Mouse (Mus musculus): ENCODE results near the gene Erv3. TPM values are rescaled to one million over a fixed set of nuclear protein-coding genes. Genes with fewer than 3 reads are reported as not detected.

Erv3 gene
- not detected for total RNA-seq (2021)

DNA sequence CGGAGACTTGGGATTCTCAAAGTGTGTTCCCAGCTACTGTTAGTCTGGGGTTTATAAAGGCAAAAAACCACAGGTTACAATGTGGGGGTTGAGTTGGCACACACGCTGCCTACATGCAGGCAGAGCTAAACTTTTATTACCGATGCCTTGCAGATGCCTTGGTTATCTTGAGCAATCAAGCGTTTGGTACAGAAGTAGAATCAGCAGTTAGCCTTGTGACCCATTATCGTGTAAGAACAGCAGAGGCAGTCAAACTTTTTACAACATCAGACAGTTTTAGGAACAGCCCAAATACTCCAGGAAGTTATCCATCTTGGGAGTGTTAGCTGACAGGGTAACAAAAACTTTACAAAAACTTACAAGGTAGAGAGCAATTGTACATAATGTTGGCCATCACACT, at the start of gene Erv3:
Gene Erv3 (minus strand): TSS at position 27 of the 400 bp plus-strand sequence.
- DNase-seq = no peak
- intact Hi-C loops (cut with DNase I) = no loop called here

DNA sequence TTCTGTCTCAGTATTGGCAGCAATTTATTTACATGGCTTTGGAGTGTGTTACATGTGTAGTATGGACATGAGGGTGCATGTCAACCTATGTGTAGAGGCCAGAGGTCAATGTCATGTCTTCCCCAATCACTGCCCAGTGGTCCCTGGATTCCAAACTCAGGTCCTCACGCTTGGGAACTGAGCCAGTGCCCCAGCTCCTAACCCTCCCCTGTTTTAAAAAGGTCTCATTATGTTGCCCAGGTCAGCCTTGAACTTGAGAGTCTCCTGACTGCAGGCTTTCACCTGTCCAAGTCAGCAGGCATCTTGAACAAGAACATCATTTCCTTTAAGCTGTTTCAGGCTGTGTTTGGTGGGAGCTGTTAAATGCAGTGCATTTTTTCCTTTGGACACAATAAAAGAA, 49.4 kb upstream of the Erv3 start:
- DNase-seq = no peak
- intact Hi-C loops (cut with DNase I) = no loop called here

DNA sequence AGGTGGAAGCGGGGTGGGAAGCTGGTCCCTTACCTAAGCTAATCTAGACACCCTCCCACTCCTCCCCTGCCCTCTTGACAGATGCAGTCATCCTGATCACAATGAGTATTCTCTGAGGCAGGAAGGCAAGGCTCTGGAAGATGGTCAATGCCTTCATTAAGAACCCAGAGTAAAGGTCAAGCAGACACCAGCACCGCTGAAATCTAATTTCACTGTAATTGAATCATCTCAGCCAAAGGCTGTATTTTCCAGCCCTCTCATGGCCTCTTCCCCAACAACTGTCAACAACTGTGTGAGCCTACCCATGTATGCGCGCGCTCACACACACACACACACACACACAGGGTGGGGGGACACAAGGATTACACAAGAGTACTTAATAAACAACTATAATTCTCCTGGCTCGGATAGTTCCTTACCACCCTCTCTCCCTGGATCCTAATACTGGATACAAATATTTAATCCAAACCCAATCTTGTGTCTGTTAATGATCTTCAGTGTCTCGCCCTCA, 48.9 kb upstream of the Erv3 start:
- DNase-seq = peak; percentile 32 to 56
- intact Hi-C loops (cut with DNase I) = no loop called here

DNA sequence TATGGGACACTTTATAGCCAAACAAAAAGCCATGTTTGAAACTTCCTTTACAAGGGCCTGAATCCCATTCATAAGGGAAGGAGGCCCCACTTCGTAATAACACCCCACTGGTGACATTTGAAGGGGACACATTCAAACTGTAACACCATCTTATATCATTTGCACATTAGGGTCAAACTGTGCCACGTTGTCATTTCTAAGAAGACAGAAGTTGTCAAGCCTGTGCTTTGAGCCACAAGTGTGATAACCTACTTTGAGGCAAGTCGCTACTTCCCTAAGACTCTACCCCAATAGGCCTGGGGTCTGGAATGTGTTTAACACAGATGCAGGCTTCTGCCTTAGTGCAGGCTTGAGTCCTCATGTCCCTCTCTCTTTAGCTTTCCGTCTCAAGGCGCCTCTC, 47.8 kb upstream of the Erv3 start:
- intact Hi-C loops (cut with DNase I) = no loop called here
- DNase-seq = no peak

DNA sequence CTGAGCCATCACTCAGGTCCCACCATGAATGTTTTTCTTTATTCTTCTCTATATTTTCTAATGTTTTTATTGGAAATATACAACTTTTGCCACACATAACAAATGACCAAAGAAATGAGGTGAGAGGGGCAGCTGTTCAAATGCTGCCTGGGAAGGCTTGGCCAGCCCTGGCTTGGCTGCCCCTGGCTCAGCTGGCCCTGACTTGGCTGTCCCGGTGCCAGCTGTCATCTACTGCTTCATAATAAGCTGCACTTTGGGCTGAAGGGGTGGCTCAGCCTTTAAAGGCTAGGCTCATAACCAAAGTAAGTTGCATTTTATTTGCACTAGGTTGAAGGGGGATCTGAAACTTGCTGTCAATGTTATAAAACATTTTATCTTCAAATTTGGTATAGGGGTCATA, 47.3 kb upstream of the Erv3 start:
- intact Hi-C loops (cut with DNase I) = no loop called here
- DNase-seq = peak; percentile 45 to 49

DNA sequence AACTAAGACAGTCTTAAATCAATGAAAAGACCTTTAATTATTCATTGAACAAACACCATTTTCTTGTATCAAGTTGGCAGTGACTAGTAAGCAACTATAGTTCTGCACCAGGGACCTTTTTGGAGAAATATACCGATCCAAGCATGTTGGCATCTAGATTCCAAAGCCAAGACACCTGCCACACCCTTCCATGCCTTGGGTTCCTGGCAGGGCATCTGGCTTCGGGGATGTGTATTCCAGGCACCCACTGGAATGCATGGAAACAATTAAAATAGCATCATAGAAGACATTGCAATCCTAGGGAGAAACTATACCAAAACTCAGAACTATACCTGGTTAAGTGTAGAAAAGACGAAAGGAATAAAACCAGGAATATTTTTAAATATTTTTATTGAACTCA, 46.7 kb upstream of the Erv3 start:
- no peak for DNase-seq
- intact Hi-C loops (cut with DNase I) = no loop called here

DNA sequence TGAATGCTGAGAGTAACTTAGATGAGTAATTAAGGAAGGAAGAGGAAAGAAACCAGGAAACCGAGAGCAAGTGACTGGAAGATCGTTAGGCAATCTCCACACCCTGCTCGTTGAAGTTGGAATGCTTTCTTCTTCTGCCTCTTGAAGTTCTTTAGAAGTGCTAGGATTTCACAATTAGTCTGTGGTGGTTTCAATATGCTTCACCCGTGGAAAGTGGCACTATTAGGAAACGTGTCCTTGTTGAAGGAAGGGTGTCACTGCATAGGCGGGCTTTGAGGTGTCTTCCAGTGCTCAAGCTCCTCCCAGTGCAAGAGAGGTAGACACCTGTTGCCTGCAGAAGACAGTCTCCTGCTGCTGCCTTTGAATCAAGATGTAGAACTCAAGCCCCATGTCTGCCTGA, 46.2 kb upstream of the Erv3 start:
- intact Hi-C loops (cut with DNase I) = no loop called here
- no peak for DNase-seq

DNA sequence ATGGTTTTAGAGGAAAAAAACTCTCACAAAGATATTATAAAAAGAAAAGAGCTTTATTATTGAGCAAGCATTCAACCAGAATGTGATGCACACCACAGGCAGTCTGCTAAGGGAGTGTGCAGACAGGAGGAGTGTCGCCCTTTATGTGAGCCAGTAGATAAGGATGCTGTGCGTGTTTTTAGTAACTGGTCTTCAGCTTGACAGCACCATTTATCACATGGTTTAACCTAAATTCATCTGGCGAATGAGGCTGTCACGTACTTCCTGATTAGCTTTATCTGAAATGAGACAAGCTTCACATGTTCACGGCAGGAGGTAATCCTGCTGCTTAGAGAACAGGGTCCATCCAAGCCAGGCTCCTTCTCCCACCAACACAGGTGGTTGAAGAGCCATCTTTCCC, 45.5 kb upstream of the Erv3 start:
- no peak for DNase-seq

DNA sequence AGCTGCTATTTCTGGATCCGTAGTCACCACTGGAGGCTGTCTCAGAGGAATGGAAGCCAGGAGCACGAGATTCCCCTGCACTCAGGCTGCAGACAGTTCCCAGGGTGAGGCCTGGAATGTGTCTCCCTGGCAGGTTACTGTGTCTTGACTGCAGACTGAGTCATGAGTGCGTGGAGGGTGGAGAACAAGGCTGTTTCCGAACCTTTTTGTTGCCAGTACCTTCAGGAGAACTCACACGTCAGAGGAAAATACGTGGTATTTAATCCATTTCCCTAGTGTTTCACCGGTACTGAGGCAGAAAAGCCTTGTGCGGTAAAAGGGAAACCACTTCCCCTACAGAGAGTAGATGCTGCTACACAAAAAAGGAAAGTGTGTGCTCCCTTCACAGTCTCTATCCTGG, 43.3 kb upstream of the Erv3 start:
- intact Hi-C loops (cut with DNase I) = loop anchor here (5.0 kb wide), 1 partner anchor 34 kb away; no protein-coding TSS in a partner anchor
- peak; percentile 68 to 81 for DNase-seq

More for the DNA sequence above, 45.5 kb upstream of the Erv3 start:
- intact Hi-C loops (cut with DNase I) = no loop called here

DNA sequence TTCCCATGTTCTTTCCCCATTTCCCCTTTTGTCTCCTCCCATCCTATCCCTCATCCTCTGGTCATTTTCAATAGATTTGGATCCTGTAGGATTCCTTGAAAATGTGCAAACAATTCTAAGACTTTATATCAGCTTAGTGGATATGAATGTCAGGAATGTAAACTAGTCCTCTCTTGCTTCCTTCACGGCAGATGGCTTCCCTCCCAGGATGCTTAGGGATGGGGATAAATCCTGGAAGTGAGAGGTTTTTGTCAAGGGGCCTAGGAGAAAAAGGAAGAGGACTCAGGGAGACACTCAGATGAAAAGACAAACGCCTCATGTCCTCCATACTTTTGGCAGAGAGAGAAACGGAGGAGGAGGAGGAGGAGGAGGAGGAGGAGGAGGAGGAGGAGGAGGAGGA, 42.9 kb upstream of the Erv3 start:
- DNase-seq = no peak
- intact Hi-C loops (cut with DNase I) = loop anchor here (5.0 kb wide), 1 partner anchor 35 kb away; no protein-coding TSS in a partner anchor

DNA sequence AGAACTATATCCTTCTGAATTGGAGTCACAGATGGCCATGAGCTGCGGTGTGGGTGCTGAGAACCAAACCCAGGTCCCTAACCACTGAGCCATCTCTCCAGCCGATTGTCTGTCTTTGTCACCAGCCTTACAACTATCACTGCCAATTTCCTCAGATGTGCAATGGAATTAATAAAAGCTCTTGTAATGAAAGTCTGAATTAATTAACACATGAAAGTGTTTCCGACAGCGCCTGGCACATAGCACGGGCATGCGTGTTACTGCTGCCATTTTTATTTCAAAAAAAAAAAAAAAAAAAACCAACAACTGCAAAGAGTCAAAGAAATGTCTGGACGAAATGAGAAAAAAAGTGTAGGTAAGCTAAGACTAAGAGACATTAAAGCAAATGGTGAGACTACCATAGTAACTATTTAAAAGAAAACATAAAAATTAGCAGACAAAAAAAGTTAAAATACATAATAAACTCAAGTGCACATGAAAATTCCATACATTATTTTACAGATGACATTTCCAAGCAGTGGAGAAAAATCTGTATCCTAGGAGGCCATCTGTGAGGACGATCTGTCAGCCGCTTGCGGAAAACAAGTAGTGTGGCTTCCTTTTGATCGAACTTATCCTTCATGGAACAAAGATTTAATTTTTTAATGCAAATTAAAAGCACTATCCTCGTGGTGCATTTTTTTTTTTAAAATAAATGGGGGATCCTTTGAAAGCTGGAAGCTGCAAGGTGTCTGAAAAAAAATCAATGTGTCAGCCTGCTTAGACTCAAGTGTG, 38.0 kb upstream of the Erv3 start:
- intact Hi-C loops (cut with DNase I) = no loop called here
- no peak for DNase-seq

DNA sequence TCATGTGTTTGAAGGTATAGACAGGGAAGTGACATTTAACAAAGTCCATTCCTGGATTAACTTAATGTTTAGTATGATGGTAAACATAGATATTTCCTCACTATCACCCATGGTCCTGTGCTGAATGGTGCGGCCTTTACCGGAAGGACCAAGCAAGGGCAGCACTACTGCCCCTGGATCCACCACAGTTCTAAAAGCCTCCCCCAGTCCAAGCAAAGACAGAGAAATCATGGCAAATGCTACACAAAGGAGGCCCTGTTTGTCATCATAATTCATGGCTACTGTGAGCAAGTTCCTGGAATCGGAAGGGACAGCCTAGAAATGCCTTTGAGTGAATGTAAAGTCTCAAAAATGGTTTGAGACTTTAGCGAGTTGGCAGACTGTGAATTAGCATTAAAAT, 36.5 kb upstream of the Erv3 start:
- intact Hi-C loops (cut with DNase I) = no loop called here

DNA sequence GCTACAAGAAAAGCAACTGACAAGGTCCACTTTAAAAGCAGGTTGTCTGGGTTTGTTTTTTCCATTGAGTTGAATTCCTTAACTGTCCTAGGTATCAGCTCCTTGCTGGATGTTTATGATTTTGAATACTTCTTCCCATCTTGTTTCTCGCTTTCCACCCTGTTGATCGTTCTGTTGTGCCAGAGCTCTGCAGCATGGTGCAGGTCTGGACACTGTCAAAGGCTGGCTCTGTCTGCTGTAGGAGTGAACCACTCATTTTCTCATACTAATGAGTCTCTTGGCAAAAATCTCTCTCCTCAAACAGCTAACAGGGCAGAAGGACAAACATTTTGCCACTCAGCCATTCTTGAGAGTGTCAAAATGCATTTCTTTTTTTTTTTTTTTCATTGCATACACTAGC, 35.6 kb upstream of the Erv3 start:
- no peak for DNase-seq
- intact Hi-C loops (cut with DNase I) = no loop called here

More for the DNA sequence above, 36.5 kb upstream of the Erv3 start:
- DNase-seq = no peak

DNA sequence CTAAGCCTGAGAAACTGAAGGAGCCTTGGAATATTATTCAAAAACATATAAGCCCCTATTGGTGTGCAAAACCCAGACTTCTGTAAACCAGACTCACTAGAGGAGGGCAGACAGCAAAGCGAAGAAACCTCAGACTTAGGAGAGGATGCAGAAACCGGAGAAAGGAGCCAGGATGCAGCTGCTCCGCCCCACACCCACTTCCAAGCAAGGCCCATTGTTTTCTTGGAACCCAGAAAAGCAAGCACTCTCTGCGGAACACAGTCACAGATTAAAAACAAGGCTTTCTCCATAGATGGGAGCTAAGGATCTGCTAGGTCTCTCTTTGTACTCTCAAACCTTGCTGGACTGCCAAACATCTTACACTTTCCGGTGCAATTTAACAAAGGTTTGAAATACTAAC, 33.0 kb upstream of the Erv3 start:
- DNase-seq = peak; percentile 43 to 46
- intact Hi-C loops (cut with DNase I) = loop anchor here (5.0 kb wide), 1 partner anchor 65 kb away; no protein-coding TSS in a partner anchor

DNA sequence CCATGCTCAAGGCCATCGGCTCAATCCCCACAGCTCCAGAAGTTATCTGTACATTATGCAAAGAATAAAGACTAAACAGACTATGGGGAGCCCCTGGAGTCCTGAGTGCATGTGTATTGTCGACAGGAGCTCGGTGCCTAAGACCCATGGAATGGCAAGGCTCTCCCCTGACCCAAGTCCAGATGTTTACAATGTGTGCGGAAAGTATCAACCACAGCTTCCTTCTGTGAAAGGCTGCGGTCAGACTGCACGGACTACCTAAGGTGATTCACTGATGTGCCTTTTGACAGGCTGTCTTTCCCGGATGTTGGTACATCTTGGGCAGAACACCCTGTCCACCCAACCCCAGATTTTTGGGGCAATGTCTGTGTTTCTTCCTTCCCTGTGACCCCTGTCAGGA, 28.7 kb upstream of the Erv3 start:
- DNase-seq = no peak
- intact Hi-C loops (cut with DNase I) = no loop called here

DNA sequence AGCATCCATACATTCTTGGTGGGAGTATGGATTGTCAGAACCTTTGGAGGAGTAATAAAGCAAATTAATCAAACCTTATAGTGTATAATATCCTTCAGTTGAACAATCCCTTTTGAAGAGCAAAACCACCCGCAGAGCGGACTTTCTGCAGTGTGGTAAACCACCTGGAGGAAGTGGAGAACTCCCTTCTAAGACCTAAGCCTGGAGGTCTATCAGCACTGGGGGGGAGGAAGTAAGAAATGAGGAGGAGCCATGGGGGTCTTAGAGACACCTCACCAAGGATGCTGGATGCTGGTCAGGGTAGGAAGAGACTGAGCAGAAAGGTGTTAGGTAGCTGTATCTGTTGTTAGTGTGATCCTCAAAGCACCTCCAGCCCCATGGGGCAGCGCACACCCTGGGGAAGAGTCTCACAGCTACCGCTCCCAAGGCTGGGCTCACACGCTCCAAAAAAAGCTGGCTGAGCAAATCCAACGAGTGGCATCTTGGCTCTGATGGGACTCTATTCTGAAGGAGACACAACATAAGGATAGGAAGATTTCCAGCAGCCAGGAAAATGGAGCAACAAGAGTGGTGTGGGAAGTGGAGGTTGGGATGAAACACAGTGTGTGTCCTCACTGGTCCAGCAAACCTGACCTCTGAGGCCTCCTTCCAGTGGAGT, 27.1 kb upstream of the Erv3 start:
- intact Hi-C loops (cut with DNase I) = no loop called here
- no peak for DNase-seq

DNA sequence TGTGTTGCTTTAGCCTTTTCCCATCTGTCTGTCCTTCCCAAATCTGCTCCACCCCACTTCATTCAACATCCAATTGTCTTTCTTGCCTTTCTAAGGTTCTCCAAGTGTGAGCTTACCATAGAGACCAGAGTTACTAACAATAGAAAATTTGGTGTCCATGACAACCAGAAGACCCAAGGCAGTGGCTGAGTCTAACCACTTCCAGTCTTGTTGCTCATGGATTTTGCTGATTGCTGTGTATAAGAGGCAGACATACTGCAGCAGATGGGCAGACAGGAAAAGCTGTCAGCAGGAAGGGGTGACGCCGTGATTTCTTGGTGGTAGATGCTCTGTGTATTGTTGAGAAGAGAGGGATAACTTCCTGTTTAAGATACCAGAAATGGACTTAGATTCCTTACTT, 23.6 kb upstream of the Erv3 start:
- intact Hi-C loops (cut with DNase I) = no loop called here
- no peak for DNase-seq

DNA sequence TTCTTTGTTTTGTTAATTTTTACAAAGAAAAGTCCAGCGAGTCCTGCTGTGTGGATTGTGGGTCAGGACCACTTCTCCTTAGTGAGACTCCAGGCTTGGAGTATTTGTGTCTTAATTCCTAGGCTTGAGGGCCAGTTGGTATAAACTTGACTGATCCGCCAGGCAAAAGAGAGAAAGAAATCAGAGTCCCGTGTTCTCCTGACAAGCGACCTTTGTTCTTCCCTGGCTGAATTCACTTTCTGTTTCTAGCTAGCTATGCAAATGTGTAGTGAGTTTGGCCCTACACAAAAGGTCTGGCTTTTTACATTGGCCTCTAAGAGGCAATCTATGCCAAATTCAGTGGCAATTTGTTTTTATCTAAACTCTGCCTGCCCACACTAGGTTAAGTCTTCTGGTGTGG, 22.2 kb upstream of the Erv3 start:
- intact Hi-C loops (cut with DNase I) = no loop called here
- no peak for DNase-seq

DNA sequence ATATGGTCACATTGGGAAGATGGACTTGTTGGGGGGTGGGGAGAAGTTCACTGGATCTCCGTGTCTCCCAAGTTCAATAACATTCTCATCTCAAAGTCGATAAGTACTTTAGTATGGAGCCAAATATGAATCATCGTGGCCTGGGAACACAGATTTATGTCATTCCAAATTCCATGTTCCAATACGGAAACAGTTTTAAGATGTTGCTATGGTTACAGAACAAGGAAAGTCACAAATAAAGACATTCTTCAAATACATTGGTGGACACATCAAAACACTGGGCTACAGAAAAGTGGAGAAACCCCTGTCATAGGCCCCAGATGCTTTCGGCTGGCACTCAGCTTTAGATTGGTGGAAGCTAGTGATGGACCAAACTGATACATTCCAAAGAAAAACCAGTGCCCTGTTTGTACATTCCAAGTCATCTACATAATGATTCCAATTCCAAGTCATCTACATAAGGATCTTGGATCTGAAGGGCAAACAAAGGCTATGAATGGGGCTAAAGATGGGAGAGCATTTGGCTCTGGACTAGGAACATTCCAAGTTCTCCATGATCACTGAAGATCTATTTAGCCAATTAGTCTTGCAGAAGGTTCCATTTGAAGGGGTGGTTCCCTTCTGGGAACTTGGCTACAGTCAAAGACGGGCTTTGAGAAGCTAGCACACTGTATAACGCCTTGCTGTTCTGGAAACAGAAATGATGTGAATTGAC, 17.2 kb upstream of the Erv3 start:
- peak; percentile 18 to 20 for DNase-seq
- intact Hi-C loops (cut with DNase I) = no loop called here

DNA sequence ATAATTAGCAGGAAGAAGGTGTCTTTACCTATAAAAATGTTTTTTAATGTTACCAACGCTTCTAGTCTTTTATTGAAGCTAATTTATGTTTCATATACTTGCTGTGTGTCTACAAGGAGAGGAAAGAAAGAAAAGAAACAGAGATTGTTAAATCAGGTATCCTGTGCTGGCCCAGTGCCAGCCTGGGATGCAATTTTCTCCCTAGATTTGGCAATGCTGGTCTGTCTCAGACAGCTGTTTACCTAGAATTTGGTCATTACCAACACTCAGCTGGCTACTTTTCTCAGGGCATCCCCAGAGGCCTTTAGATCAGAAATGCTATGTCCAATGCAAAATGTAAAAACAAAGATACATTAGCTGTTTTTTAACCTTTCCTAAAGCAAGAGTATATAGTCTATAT, 13.8 kb upstream of the Erv3 start:
- intact Hi-C loops (cut with DNase I) = no loop called here
- DNase-seq = no peak

DNA sequence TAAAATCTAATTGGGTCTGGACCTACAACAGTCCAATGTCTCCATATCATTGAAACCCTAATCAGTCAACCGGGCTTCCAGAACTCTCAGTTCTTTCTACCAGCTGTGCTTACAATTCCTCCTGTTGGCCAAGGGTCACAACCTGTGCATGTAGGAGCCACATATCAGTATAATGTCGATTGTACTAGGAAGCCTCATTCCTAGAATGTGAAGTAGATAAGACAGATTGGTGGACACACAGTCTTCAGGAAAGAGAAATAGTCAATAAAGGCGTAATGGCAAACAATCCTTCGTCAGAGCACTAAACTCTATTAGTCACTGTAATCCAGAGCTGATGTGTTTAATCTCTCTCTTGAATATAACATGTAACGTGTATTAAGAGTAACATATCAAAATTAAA, 9.4 kb upstream of the Erv3 start:
- no peak for DNase-seq
- intact Hi-C loops (cut with DNase I) = no loop called here

DNA sequence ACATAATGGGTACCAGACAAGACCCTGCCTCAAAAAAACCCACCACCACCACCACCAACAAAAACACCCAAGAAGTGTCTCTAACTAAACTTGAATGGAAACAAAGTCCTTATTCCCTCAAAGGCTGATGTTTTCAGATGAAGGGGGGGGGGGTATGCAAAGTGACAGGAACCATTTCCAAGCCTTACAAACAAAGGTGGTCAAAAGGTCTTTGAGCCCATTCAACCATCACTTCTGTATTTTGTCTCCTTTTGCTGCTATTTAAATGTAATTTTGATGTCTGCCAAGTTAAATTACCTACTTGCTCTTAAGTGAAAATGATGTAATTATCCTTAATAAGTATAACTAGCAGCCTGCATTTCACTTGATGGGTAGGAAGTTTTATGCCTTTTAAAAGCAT, 7.1 kb upstream of the Erv3 start:
- intact Hi-C loops (cut with DNase I) = no loop called here
- DNase-seq = no peak

Measured in heart, postnatal 10 days (tissue).